Mouse (Mus musculus) cerebellum, postnatal 10 days (tissue): ENCODE data around the gene Esrrg.

ENCODE experiments used
- DNase-seq, 2 experiments: peaks; one replicate each; pipeline ENCODE4 v3.0.0; 2021; ENCODE audit warnings: mixed read lengths in 2 of 2

Esrrg gene

GRCm38 (mm10) chr1:187834576-187834975 is 226.0 kb downstream of the Esrrg start:
- DNase-seq, result no peak

- no peak for DNase-seq
Observed at GRCm38 (mm10) chr1:187836384-187836783, 227.8 kb downstream of the Esrrg start.

GRCm38 (mm10) chr1:187836876-187837275 is 228.3 kb downstream of the Esrrg start:
- DNase-seq, result no peak

- no peak for DNase-seq
Observed at GRCm38 (mm10) chr1:187841629-187842028, 233.0 kb downstream of the Esrrg start.

- DNase-seq, result no peak
Observed at GRCm38 (mm10) chr1:187842702-187843101, 234.1 kb downstream of the Esrrg start.

GRCm38 (mm10) chr1:187854148-187854547 is 245.6 kb downstream of the Esrrg start:
- DNase-seq, result no peak

GRCm38 (mm10) chr1:187862339-187862738 is 253.7 kb downstream of the Esrrg start:
- DNase-seq, result no peak

GRCm38 (mm10) chr1:187868427-187868826 is 259.8 kb downstream of the Esrrg start:
- DNase-seq, result no peak

- no peak for DNase-seq
Observed at GRCm38 (mm10) chr1:187872208-187872607, 263.6 kb downstream of the Esrrg start.

- DNase-seq, result no peak
Observed at GRCm38 (mm10) chr1:187872744-187873143, 264.2 kb downstream of the Esrrg start.

GRCm38 (mm10) chr1:187873770-187874169 is 265.2 kb downstream of the Esrrg start:
- no peak for DNase-seq

GRCm38 (mm10) chr1:187887270-187887669 is 278.7 kb downstream of the Esrrg start:
- peak; percentile 15 to 16 for DNase-seq

GRCm38 (mm10) chr1:187888142-187888541 is 279.6 kb downstream of the Esrrg start:
- DNase-seq, result peak; percentile 39 to 54

GRCm38 (mm10) chr1:187889096-187889495 is 280.5 kb downstream of the Esrrg start:
- DNase-seq, result no peak

GRCm38 (mm10) chr1:187891262-187891661 is 282.7 kb downstream of the Esrrg start:
- DNase-seq, result no peak

GRCm38 (mm10) chr1:187895459-187895858 is 286.9 kb downstream of the Esrrg start:
- DNase-seq, result no peak

- no peak for DNase-seq
Observed at GRCm38 (mm10) chr1:187896291-187896690, 287.7 kb downstream of the Esrrg start.

- DNase-seq, result no peak
Observed at GRCm38 (mm10) chr1:187896910-187897309, 288.3 kb downstream of the Esrrg start.

GRCm38 (mm10) chr1:187899541-187899940 is 290.9 kb downstream of the Esrrg start:
- DNase-seq, result no peak

- DNase-seq, result no peak
Observed at GRCm38 (mm10) chr1:187900756-187901155, 292.2 kb downstream of the Esrrg start.

- no peak for DNase-seq
Observed at GRCm38 (mm10) chr1:187902176-187902575, 293.6 kb downstream of the Esrrg start.

- DNase-seq, result no peak
Observed at GRCm38 (mm10) chr1:187904731-187905130, 296.1 kb downstream of the Esrrg start.

- no peak for DNase-seq
Observed at GRCm38 (mm10) chr1:187907407-187907806, 298.8 kb downstream of the Esrrg start.

GRCm38 (mm10) chr1:187907871-187908270 is 299.3 kb downstream of the Esrrg start:
- DNase-seq, result no peak

- peak in 1 of 2 experiments; percentile 14 for DNase-seq
Observed at GRCm38 (mm10) chr1:187910718-187911117, 302.1 kb downstream of the Esrrg start.

GRCm38 (mm10) chr1:187911201-187911600 is 302.6 kb downstream of the Esrrg start:
- no peak for DNase-seq
